Mouse (Mus musculus) E14TG2a.4 (cell line): ENCODE data around the gene Aldh1a3.

ENCODE experiments used
- H3K27me3 ChIP-seq: 2 replicates; pipeline ENCODE4 v1.6.1; 2014; ENCODE audit warnings: low read length, control low read depth; ENCODE audit not compliant: insufficient read depth
- H3K36me3 ChIP-seq: 2 replicates; pipeline ENCODE4 v1.6.1; 2014; ENCODE audit warnings: low read length, control low read depth; ENCODE audit not compliant: insufficient read depth
- H3K4me1 ChIP-seq: replicated peaks from 2 replicates; pipeline ENCODE4 v1.6.1; 2014; ENCODE audit warnings: low read depth, low read length, control low read depth
- H3K4me3 ChIP-seq: replicated peaks from 2 replicates; pipeline ENCODE4 v1.5.1; 2014; ENCODE audit warnings: mild to moderate bottlenecking, low read length
- H3K9me3 ChIP-seq: 2 replicates; pipeline ENCODE4 v1.6.1; 2014; ENCODE audit warnings: low read length, control low read depth
- CTCF ChIP-seq: conservative IDR thresholded peaks from 2 replicates; pipeline ENCODE4 v1.5.1; 2014; ENCODE audit warnings: low read length
- NANOG ChIP-seq: IDR thresholded peaks from 2 replicates; pipeline ENCODE4 v1.6.1; 2014; ENCODE audit warnings: borderline replicate concordance, low read length, mixed read lengths
- POU5F1 ChIP-seq: IDR thresholded peaks from 2 replicates; pipeline ENCODE4 v1.6.1; 2014; ENCODE audit warnings: low read length, borderline replicate concordance

Aldh1a3 gene

GRCm38 (mm10) chr7:66405951-66406721 is 21.2 kb downstream of the Aldh1a3 start:
- H3K27me3 ChIP-seq = peaks cover 21% of the 10 kb centered on the region
- H3K36me3 ChIP-seq = no peaks in the 10 kb centered on the region
- no peak for TF ChIP-seq NANOG
- no peak for TF ChIP-seq POU5F1
- no peak for TF ChIP-seq CTCF
- H3K4me1 ChIP-seq = peaks cover 6% of the 10 kb centered on the region; the same call in 1 of the 2 replicates
- no peak overlapping the region for H3K4me3 ChIP-seq
- no peaks in the 10 kb centered on the region for H3K9me3 ChIP-seq

- no peaks in the 10 kb centered on the region for H3K9me3 ChIP-seq
- no peak overlapping the region for H3K4me3 ChIP-seq
- peaks cover 21% of the 10 kb centered on the region; the same call in 1 of the 2 replicates for H3K27me3 ChIP-seq
- no peak for TF ChIP-seq NANOG
- no peak for TF ChIP-seq POU5F1
- TF ChIP-seq CTCF = no peak
- no peaks in the 10 kb centered on the region for H3K36me3 ChIP-seq
- H3K4me1 ChIP-seq = peaks cover 6% of the 10 kb centered on the region; the same call in 1 of the 2 replicates
These were observed 21.8 kb downstream of the Aldh1a3 start for GRCm38 (mm10) chr7:66405541-66405940.

- Histone ChIP-seq H3K4me1 (peaks cover 6% of the 10 kb centered on the region; the same call in 1 of the 2 replicates), H3K9me3 (no peaks in the 10 kb centered on the region), H3K27me3 (peaks cover 21% of the 10 kb centered on the region; the same call in 1 of the 2 replicates), H3K4me3 (no peak overlapping the region), H3K36me3 (no peaks in the 10 kb centered on the region)
- TF ChIP-seq POU5F1 (no peak), CTCF (no peak), NANOG (no peak)
These were observed 22.5 kb downstream of the Aldh1a3 start for GRCm38 (mm10) chr7:66404802-66405201.

GRCm38 (mm10) chr7:66404141-66404540 is 23.2 kb downstream of the Aldh1a3 start:
- Histone ChIP-seq H3K36me3 (no peaks in the 10 kb centered on the region), H3K4me3 (no peak overlapping the region), H3K9me3 (no peaks in the 10 kb centered on the region), H3K4me1 (peaks cover 6% of the 10 kb centered on the region; the same call in 1 of the 2 replicates), H3K27me3 (peaks cover 19% of the 10 kb centered on the region; the same call in 1 of the 2 replicates)
- TF ChIP-seq NANOG (no peak), POU5F1 (no peak), CTCF (no peak)

- H3K4me3 ChIP-seq = no peak overlapping the region
- peaks cover 21% of the 10 kb centered on the region; the same call in 1 of the 2 replicates for H3K27me3 ChIP-seq
- peaks cover 6% of the 10 kb centered on the region; the same call in 1 of the 2 replicates for H3K4me1 ChIP-seq
- no peaks in the 10 kb centered on the region for H3K36me3 ChIP-seq
- no peaks in the 10 kb centered on the region for H3K9me3 ChIP-seq
- no peak for TF ChIP-seq CTCF
- TF ChIP-seq NANOG = no peak
- no peak for TF ChIP-seq POU5F1
These were observed 24.4 kb downstream of the Aldh1a3 start for GRCm38 (mm10) chr7:66402876-66403275.

GRCm38 (mm10) chr7:66401605-66402004 is 25.7 kb downstream of the Aldh1a3 start:
- TF ChIP-seq CTCF (no peak), NANOG (no peak), POU5F1 (no peak)
- no peak overlapping the region for H3K4me3 ChIP-seq
- H3K27me3 ChIP-seq = peaks cover 21% of the 10 kb centered on the region; the same call in 1 of the 2 replicates

GRCm38 (mm10) chr7:66397288-66397687 is 30.0 kb downstream of the Aldh1a3 start:
- TF ChIP-seq CTCF (no peak), POU5F1 (no peak)
- Histone ChIP-seq H3K4me3 (no peak overlapping the region), H3K9me3 (no peaks in the 10 kb centered on the region), H3K36me3 (no peaks in the 10 kb centered on the region), H3K27me3 (0 out of 2 replicates have a peak, but pooled peaks cover 13% of the 10 kb centered on the region), H3K4me1 (no peaks in the 10 kb centered on the region)

More at GRCm38 (mm10) chr7:66401605-66402004, 25.7 kb downstream of the Aldh1a3 start:
- Histone ChIP-seq H3K9me3 (no peaks in the 10 kb centered on the region), H3K36me3 (no peaks in the 10 kb centered on the region), H3K4me1 (peaks cover 6% of the 10 kb centered on the region; the same call in 1 of the 2 replicates)

GRCm38 (mm10) chr7:66388621-66389532 is 38.4 kb downstream of the Aldh1a3 start:
- no peaks in the 10 kb centered on the region for H3K36me3 ChIP-seq

More at GRCm38 (mm10) chr7:66388621-66389532, 38.4 kb downstream of the Aldh1a3 start:
- Histone ChIP-seq H3K9me3 (no peaks in the 10 kb centered on the region), H3K27me3 (peaks cover 46% of the 10 kb centered on the region), H3K4me1 (peaks cover 8% of the 10 kb centered on the region; the same call in 1 of the 2 replicates), H3K4me3 (peak overlapping the region; percentile 78)
- TF ChIP-seq CTCF = peak; percentile 46
- no peak for TF ChIP-seq POU5F1
